Mouse (Mus musculus): ENCODE measurements around the gene Rbm3.

- TF ChIP-seq POLR2A (IDR thresholded peaks at IDR 0.05; ENCODE audit: control insufficient read depth, low read depth, low read length), result no peak
- TF ChIP-seq CTCF (IDR thresholded peaks at IDR 0.05; ENCODE audit: control insufficient read depth, insufficient read depth, insufficient replicate concordance, low read depth, low read length), result no peak
Measured at GRCm38 (mm10) chrX:8139480-8139879, 6.2 kb downstream of the Rbm3 start.
